In genomic region chr2:171196472-171196871, GRCm38 (mm10) we compare ENCODE assay signal across 26 mouse cellular contexts.
"Had no signal": no experiment of that assay in that cellular context is flagged by ENCODE, and none has a peak within 500 bp of the region (broad histone marks: within the 10 kb centered on the region; RNA-seq: fewer than 3 reads in every experiment).

No protein-coding gene starts in this region.

- H3K27ac ChIP-seq: gastrocnemius, adult 2 months; heart, adult 2 months; heart, embryonic 13.5 days; heart, embryonic 15.5 days; hindbrain, embryonic 13.5 days; hindbrain, embryonic 15.5 days; hindbrain, postnatal 0 days; kidney, embryonic 15.5 days; kidney, postnatal 0 days; limb, embryonic 13.5 days; limb, embryonic 15.5 days; liver, embryonic 12.5 days; liver, embryonic 14.5 days had no signal

- H3K36me3 ChIP-seq: heart, embryonic 13.5 days; heart, embryonic 15.5 days; hindbrain, embryonic 13.5 days; hindbrain, embryonic 15.5 days; kidney, embryonic 15.5 days; limb, embryonic 13.5 days; limb, embryonic 15.5 days; liver, embryonic 12.5 days had no signal

- H3K4me2 ChIP-seq: heart, embryonic 11.5 days; heart, embryonic 13.5 days; heart, embryonic 15.5 days; hindbrain, embryonic 13.5 days; hindbrain, embryonic 15.5 days; kidney, embryonic 15.5 days; limb, embryonic 13.5 days; limb, embryonic 15.5 days; liver, embryonic 12.5 days had no signal

- H3K9me3 ChIP-seq: heart, embryonic 15.5 days; hindbrain, embryonic 13.5 days; hindbrain, embryonic 15.5 days; kidney, embryonic 15.5 days; limb, embryonic 13.5 days; limb, embryonic 15.5 days had no signal

- H3K4me3 ChIP-seq: gastrocnemius, adult 2 months; heart, adult 2 months; heart, embryonic 13.5 days; heart, embryonic 15.5 days; hindbrain, embryonic 13.5 days; hindbrain, embryonic 15.5 days; kidney, embryonic 15.5 days; limb, embryonic 13.5 days; limb, embryonic 15.5 days; liver, embryonic 12.5 days had no signal

- H3K27me3 ChIP-seq: heart, embryonic 13.5 days; heart, embryonic 15.5 days; hindbrain, embryonic 13.5 days; hindbrain, embryonic 15.5 days; kidney, embryonic 15.5 days; limb, embryonic 13.5 days; limb, embryonic 15.5 days; liver, embryonic 12.5 days had no signal

- H3K4me1 ChIP-seq: heart, embryonic 13.5 days; heart, embryonic 15.5 days; hindbrain, embryonic 13.5 days; hindbrain, embryonic 15.5 days; kidney, embryonic 15.5 days; limb, embryonic 13.5 days; limb, embryonic 15.5 days; liver, embryonic 12.5 days had no signal

- H3K9ac ChIP-seq: heart, embryonic 13.5 days; heart, embryonic 15.5 days; hindbrain, embryonic 13.5 days; hindbrain, embryonic 15.5 days; kidney, embryonic 15.5 days; limb, embryonic 13.5 days; limb, embryonic 15.5 days; liver, embryonic 12.5 days; liver, embryonic 14.5 days had no signal

- DNase-seq: gastrocnemius, adult 2 months; gastrocnemius, postnatal 10 days; gastrocnemius, postnatal 25 days; heart, adult 2 months; heart, postnatal 14 days; heart, postnatal 36 days; kidney, adult 11 months; kidney, adult 2 months; kidney, adult 9 months; kidney, postnatal 14 days; kidney, postnatal 36 days; layer of hippocampus, postnatal 36 days; left cerebral cortex, postnatal 4 days had no signal

- ATAC-seq: hindbrain, postnatal 0 days; intestine, embryonic 16.5 days; liver, embryonic 12.5 days had no signal
